Mouse (Mus musculus) left cerebral cortex, adult 11 months (tissue): ENCODE data around the gene Vmn2r50.
"Not testable (repeated sequence)": the region's sequence is repeated elsewhere in the genome, so short reads cannot be mapped to it uniquely, and the experiment has no call there.

ENCODE experiments used
- DNase-seq: peaks from one replicate; pipeline ENCODE4 v3.0.0; 2022; ENCODE audit warnings: low spot score

The Vmn2r50 gene

DNA sequence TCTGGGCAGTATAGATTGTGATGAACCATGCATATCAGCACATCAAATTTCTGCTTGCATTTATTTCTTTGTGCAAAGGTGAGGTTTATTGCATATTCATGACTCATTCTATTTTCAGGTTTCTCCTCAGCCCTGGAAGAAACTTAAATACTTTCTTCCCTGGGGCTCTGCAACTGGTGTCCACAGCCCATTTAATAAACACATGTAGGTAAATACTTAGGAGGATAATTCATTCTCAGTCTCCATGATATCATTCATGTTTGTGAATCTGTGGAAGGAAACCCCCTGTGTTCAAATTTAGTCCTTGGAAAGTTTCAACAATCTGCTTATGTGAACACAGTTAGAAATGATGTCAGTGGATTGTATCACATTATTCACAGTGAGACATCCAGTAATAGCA is at the start of gene Vmn2r50:
Gene Vmn2r50, minus strand, starts transcription at position 101 of the 400 bp plus-strand sequence.
- DNase-seq = not testable (repeated sequence)

DNA sequence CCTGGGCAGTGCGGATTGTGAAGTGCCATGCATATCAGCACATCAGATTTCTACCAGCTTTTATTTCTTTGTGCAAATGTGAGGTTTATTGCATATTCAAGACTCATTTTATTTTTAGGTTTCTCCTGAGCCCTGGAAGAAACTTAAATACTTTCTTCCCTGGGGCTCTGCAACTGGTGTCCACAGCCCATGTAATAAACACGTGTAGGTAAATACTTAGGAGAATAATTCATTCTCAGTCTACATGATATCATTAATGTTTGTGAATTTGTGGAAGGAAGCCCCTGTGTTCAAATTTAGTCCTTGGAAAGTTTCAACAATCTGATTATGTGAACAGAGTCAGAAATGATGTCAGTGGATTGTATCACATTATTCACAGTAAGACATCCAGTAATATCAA is 60.9 kb downstream of the Vmn2r50 start, which contains the start of gene Vmn2r49:
Gene Vmn2r49, minus strand, starts transcription at position 101 of the 400 bp plus-strand sequence.
- DNase-seq = not testable (repeated sequence)
